Mouse (Mus musculus): ENCODE results near the gene Xpnpep1.

Gene Xpnpep1

GRCm38 (mm10) chr19:52979020-52979711 lies 60.8 kb downstream of the Xpnpep1 start:
- no peak for DNase-seq

- DNase-seq, result peak; percentile 27
Observed at GRCm38 (mm10) chr19:52975564-52976185, 64.3 kb downstream of the Xpnpep1 start.

GRCm38 (mm10) chr19:52966339-52966738 lies 73.7 kb downstream of the Xpnpep1 start:
- DNase-seq, result no peak

GRCm38 (mm10) chr19:52962745-52963144 lies 77.3 kb downstream of the Xpnpep1 start:
- no peak for DNase-seq

GRCm38 (mm10) chr19:52922678-52923495 lies 117.1 kb downstream of the Xpnpep1 start:
- DNase-seq, result peak; percentile 6

- no peak for DNase-seq
Observed at GRCm38 (mm10) chr19:52904182-52904581, 135.8 kb downstream of the Xpnpep1 start.

GRCm38 (mm10) chr19:52891807-52892442 lies 148.1 kb downstream of the Xpnpep1 start:
- DNase-seq, result no peak
